Mouse (Mus musculus): ENCODE data around the gene Pax9. TPM values are rescaled to one million over a fixed set of nuclear protein-coding genes. Genes with fewer than 3 reads are reported as not detected.

Gene Pax9
- polyA plus RNA-seq, 1 experiment from 2014 or later, result 0.11 TPM

GRCm38 (mm10) chr12:56696174-56697010 is 4.8 kb downstream of the Pax9 start:
- H3K9ac ChIP-seq (replicated peaks), result no peak overlapping the region
- H3K4me1 ChIP-seq (ENCODE audit: insufficient read depth), result peaks cover 21% of the 10 kb centered on the region
- H3K27ac ChIP-seq (ENCODE audit: low read depth), result no peak overlapping the region
- ATAC-seq (peak; percentile 5; the same call in 1 of the 2 replicates), DNase-seq (no peak)
- TF ChIP-seq EP300 (IDR thresholded peaks at IDR 0.05; ENCODE audit: low read depth) (no peak), CTCF (IDR thresholded peaks at IDR 0.05; ENCODE audit: low read depth) (no peak)
- no peaks in the 10 kb centered on the region for H3K9me3 ChIP-seq (ENCODE audit: low read length)
- peak overlapping the region; percentile 71 for H3K4me2 ChIP-seq (ENCODE audit: low read depth, low read length)
- peak overlapping the region; percentile 34 for H3K4me3 ChIP-seq (ENCODE audit: low read depth, low read length)
- no peaks in the 10 kb centered on the region for H3K36me3 ChIP-seq (replicated peaks; ENCODE audit: insufficient read depth, low read length)
- WGBS (ENCODE audit: insufficient replicate concordance), result 1% methylated on average over 57 of the region's 57 CpGs
- peaks cover 97% of the 10 kb centered on the region for H3K27me3 ChIP-seq (ENCODE audit: insufficient read depth, low read length)

GRCm38 (mm10) chr12:56697011-56697740 is 5.6 kb downstream of the Pax9 start:
- Histone ChIP-seq H3K27me3 (ENCODE audit: insufficient read depth, low read length) (peaks cover 93% of the 10 kb centered on the region), H3K36me3 (replicated peaks; ENCODE audit: insufficient read depth, low read length) (no peaks in the 10 kb centered on the region), H3K9me3 (ENCODE audit: low read length) (no peaks in the 10 kb centered on the region), H3K4me1 (ENCODE audit: insufficient read depth) (peaks cover 16% of the 10 kb centered on the region), H3K4me3 (ENCODE audit: low read depth, low read length) (peak overlapping the region; percentile 34; the same call in 1 of the 2 replicates), H3K4me2 (ENCODE audit: low read depth, low read length) (peak overlapping the region; percentile 27), H3K9ac (replicated peaks) (no peak overlapping the region), H3K27ac (ENCODE audit: low read depth) (no peak overlapping the region)
- no peak for DNase-seq
- 2% methylated on average over 36 of the region's 36 CpGs for WGBS (ENCODE audit: insufficient replicate concordance)
- TF ChIP-seq EP300 (IDR thresholded peaks at IDR 0.05; ENCODE audit: low read depth) (no peak), CTCF (IDR thresholded peaks at IDR 0.05; ENCODE audit: low read depth) (no peak)
- peak; percentile 6; the same call in 1 of the 2 replicates for ATAC-seq

- Histone ChIP-seq H3K4me3 (ENCODE audit: low read depth, low read length) (peak overlapping the region; percentile 5; the same call in 1 of the 2 replicates), H3K9ac (replicated peaks) (no peak overlapping the region), H3K4me1 (ENCODE audit: insufficient read depth) (peaks cover 16% of the 10 kb centered on the region), H3K27me3 (ENCODE audit: insufficient read depth, low read length) (peaks cover 93% of the 10 kb centered on the region), H3K27ac (ENCODE audit: low read depth) (no peak overlapping the region), H3K4me2 (ENCODE audit: low read depth, low read length) (peak overlapping the region; percentile 27; the same call in 1 of the 2 replicates), H3K9me3 (ENCODE audit: low read length) (no peaks in the 10 kb centered on the region), H3K36me3 (replicated peaks; ENCODE audit: insufficient read depth, low read length) (no peaks in the 10 kb centered on the region)
- no peak for TF ChIP-seq CTCF (IDR thresholded peaks at IDR 0.05; ENCODE audit: low read depth)
- no peak for TF ChIP-seq EP300 (IDR thresholded peaks at IDR 0.05; ENCODE audit: low read depth)
- no peak for ATAC-seq
- 4% methylated on average over 12 of the region's 12 CpGs for WGBS (ENCODE audit: insufficient replicate concordance)
- DNase-seq, result no peak
These were observed 6.2 kb downstream of the Pax9 start for GRCm38 (mm10) chr12:56697785-56698184.

DNA sequence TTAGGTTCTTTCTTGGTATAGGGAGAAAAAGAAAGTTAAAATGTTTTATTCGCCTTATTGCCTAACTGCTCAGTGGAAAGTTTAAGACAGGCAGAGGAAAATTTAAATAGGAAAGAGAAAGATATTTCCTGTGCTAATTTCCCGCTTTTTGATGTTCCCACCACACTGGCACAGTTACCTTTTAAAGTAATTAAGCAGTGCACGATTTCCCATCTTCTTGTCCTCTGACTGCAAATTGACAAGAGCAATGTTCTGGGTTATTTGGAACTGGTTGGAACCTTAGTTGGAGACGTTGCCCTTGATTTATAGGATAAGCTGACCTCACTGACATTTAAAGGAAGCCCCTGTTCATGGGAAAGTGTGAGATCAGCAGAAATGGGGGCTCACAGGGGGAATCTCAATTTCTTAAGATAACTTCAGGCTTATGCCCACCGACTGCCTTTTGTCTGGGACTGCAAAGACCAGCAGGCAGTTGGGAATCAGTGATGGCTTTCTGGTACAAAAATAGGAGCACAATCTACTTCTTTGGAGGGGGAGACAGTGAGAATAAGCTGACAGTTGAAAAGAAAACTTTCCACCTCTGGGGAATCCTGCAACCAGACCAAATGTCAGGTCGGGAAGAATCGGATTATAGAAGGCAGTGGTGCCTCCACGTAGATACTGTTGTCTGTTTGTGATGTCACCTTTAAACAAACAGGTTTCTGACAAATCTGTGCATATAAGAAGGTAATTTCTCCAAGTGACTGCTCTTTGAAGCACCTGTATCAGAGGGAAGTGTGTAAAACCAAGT is 6.8 kb downstream of the Pax9 start:
- Histone ChIP-seq H3K9me3 (ENCODE audit: low read length) (no peaks in the 10 kb centered on the region), H3K4me3 (ENCODE audit: low read depth, low read length) (no peak overlapping the region), H3K4me1 (ENCODE audit: insufficient read depth) (peaks cover 16% of the 10 kb centered on the region), H3K4me2 (ENCODE audit: low read depth, low read length) (no peak overlapping the region), H3K27ac (ENCODE audit: low read depth) (no peak overlapping the region), H3K27me3 (ENCODE audit: insufficient read depth, low read length) (peaks cover 89% of the 10 kb centered on the region), H3K36me3 (replicated peaks; ENCODE audit: insufficient read depth, low read length) (no peaks in the 10 kb centered on the region), H3K9ac (replicated peaks) (no peak overlapping the region)
- 4% methylated on average over 8 of the region's 8 CpGs for WGBS (ENCODE audit: insufficient replicate concordance)
- DNase-seq, result no peak
- TF ChIP-seq EP300 (IDR thresholded peaks at IDR 0.05; ENCODE audit: low read depth) (no peak), CTCF (IDR thresholded peaks at IDR 0.05; ENCODE audit: low read depth) (no peak)
- no peak for ATAC-seq

DNA sequence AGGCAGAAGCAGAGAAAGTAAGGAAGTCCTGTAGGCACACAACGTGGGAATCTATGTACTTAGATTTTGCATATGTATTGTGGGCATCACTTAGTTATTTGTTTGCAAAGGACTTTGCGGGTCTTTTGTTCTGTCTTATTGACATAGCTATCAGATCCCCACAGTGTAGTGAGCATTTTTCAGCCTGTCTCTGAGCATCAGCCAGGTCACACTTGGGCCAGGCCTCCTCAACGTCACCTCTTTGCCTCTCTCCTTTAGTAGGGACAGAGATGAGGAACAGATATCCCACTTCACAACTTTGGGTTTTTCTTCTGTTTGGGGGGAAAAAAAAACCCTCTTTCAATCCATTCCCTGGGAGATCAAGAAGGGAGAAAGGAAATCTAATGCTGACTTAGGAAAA is 7.8 kb downstream of the Pax9 start:
- Histone ChIP-seq H3K4me2 (ENCODE audit: low read depth, low read length) (no peak overlapping the region), H3K9me3 (ENCODE audit: low read length) (no peaks in the 10 kb centered on the region), H3K9ac (replicated peaks) (no peak overlapping the region), H3K27me3 (ENCODE audit: insufficient read depth, low read length) (peaks cover 84% of the 10 kb centered on the region), H3K27ac (ENCODE audit: low read depth) (no peak overlapping the region), H3K36me3 (replicated peaks; ENCODE audit: insufficient read depth, low read length) (no peaks in the 10 kb centered on the region), H3K4me3 (ENCODE audit: low read depth, low read length) (no peak overlapping the region), H3K4me1 (ENCODE audit: insufficient read depth) (peaks cover 16% of the 10 kb centered on the region)
- TF ChIP-seq EP300 (IDR thresholded peaks at IDR 0.05; ENCODE audit: low read depth) (no peak), CTCF (IDR thresholded peaks at IDR 0.05; ENCODE audit: low read depth) (no peak)
- WGBS (ENCODE audit: insufficient replicate concordance), result 18% methylated on average over 3 of the region's 3 CpGs
- DNase-seq, result no peak
- no peak for ATAC-seq

Measured in liver, postnatal 0 days (tissue).